Mouse (Mus musculus): ENCODE results near the gene Alox5ap. TPM values are rescaled to one million over a fixed set of nuclear protein-coding genes. Genes with fewer than 3 reads are reported as not detected.

Gene Alox5ap
- polyA plus RNA-seq (2012; rRNA removed): 16.3 and 16.7 TPM in 2 replicates

DNA sequence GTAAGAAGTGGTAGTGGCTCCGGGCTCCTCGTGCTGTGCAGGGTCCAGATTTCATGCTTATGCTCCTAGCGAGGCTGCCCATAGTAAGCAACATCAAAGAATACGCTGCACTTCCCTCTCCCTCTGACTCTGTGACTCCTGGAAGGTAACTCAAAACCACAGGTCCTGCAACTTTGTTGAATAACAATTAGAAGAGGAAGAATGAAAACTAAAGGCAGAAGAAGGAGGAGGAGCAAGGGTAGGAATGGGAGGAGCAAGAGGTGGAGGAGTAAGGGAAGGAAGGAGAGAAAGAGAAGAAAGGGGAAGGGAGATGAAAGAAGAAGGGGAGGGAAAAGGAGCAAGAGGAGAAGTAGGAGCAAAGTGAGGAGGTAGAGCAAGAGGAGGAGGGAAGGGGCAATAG lies at the start of gene Alox5ap:
Alox5ap (plus strand) TSS at position 363 of the 400 bp plus-strand sequence.

Other genes with a start within 250 kb of the Alox5ap start
- 32.6 and 33.0 TPM in 2 replicates for gene Uspl1, start 80.4 kb upstream of the Alox5ap start, polyA plus RNA-seq (2012; rRNA removed)
- 529 and 626 TPM in 2 replicates for gene Hmgb1, start 80.3 kb upstream of the Alox5ap start, polyA plus RNA-seq (2012; rRNA removed)
- gene Medag, start 147.0 kb downstream of the Alox5ap start, polyA plus RNA-seq (2012; rRNA removed): 1.9 and 3.0 TPM in 2 replicates
- gene Tex26, start 174.9 kb downstream of the Alox5ap start, polyA plus RNA-seq (2012; rRNA removed): 1.2 and 1.7 TPM in 2 replicates